Mouse (Mus musculus): ENCODE data around the gene Gm49416.
"Not testable (repeated sequence)": the region's sequence is repeated elsewhere in the genome, so short reads cannot be mapped to it uniquely, and the experiment has no call there.

The Gm49416 gene

GRCm38 (mm10) chr19:8888511-8889385 lies at the start of gene Gm49416, which contains the start of gene 1810009A15Rik:
Gene Gm49416 (plus strand): TSS chr19:8888926.
Gene 1810009A15Rik (plus strand): TSS chr19:8888853.
- peak; percentile 95 to 96 for DNase-seq

GRCm38 (mm10) chr19:8839103-8839907 lies 49.4 kb upstream of the Gm49416 start, which contains the start of gene Gng3:
Gene Gng3 (minus strand): TSS chr19:8839194.
- no peak for DNase-seq

- peak; percentile 84 to 86 for DNase-seq
Observed at GRCm38 (mm10) chr19:8839908-8840791, 48.6 kb upstream of the Gm49416 start.

- no peak for DNase-seq
Observed at GRCm38 (mm10) chr19:8841012-8841411, 47.7 kb upstream of the Gm49416 start.

GRCm38 (mm10) chr19:8842961-8843360 lies 45.8 kb upstream of the Gm49416 start:
- DNase-seq: peak; percentile 55 to 67

- DNase-seq: peak; percentile 72 to 82
Observed at GRCm38 (mm10) chr19:8844371-8845129, 44.2 kb upstream of the Gm49416 start.

GRCm38 (mm10) chr19:8848356-8848755 lies 40.4 kb upstream of the Gm49416 start:
- no peak for DNase-seq

GRCm38 (mm10) chr19:8850402-8850901 lies 38.3 kb upstream of the Gm49416 start, which contains the start of gene Lrrn4cl:
Gene Lrrn4cl (plus strand): TSS chr19:8850768.
- no peak for DNase-seq

GRCm38 (mm10) chr19:8851639-8852038 lies 37.1 kb upstream of the Gm49416 start:
- DNase-seq: peak; percentile 49 to 72

- peak in 1 of 2 experiments; percentile 44 for DNase-seq
Observed at GRCm38 (mm10) chr19:8852236-8852928, 36.3 kb upstream of the Gm49416 start.

- DNase-seq: no peak
Observed at GRCm38 (mm10) chr19:8853117-8853516, 35.6 kb upstream of the Gm49416 start.

GRCm38 (mm10) chr19:8857689-8858088 lies 31.0 kb upstream of the Gm49416 start:
- DNase-seq: peak; percentile 47 to 62

GRCm38 (mm10) chr19:8859018-8859417 lies 29.7 kb upstream of the Gm49416 start:
- peak in 1 of 2 experiments; percentile 34 for DNase-seq

- no peak for DNase-seq
Observed at GRCm38 (mm10) chr19:8864265-8864664, 24.5 kb upstream of the Gm49416 start.

- DNase-seq: not testable (repeated sequence)
Observed at GRCm38 (mm10) chr19:8870381-8870780, 18.3 kb upstream of the Gm49416 start.

- no peak for DNase-seq
Observed at GRCm38 (mm10) chr19:8870838-8871237, 17.9 kb upstream of the Gm49416 start.

- DNase-seq: peak; percentile 99
Observed at GRCm38 (mm10) chr19:8871267-8872186, 17.2 kb upstream of the Gm49416 start, which contains the start of gene Ubxn1. Gene Ubxn1 (plus strand): TSS chr19:8871496.

- no peak for DNase-seq
Observed at GRCm38 (mm10) chr19:8872266-8872840, 16.4 kb upstream of the Gm49416 start.

- no peak for DNase-seq
Observed at GRCm38 (mm10) chr19:8875031-8875430, 13.7 kb upstream of the Gm49416 start.

All from lung, adult 18-20 months (tissue).